Mouse (Mus musculus) left cerebral cortex, adult 9 months (tissue): ENCODE measurements around the gene Rsrc1.

Experiments
- DNase-seq, 2 experiments: peaks; one replicate each; pipeline ENCODE4 v3.0.0; 2022; ENCODE audit warnings: low spot score in 2 of 2

Rsrc1 gene

GRCm38 (mm10) chr3:66981101-66981661, at the start of gene Rsrc1:
Gene Rsrc1 (plus strand): TSS chr3:66981390.
- DNase-seq = no peak

GRCm38 (mm10) chr3:66939675-66940074, 41.5 kb upstream of the Rsrc1 start:
- DNase-seq = no peak

GRCm38 (mm10) chr3:66955126-66955525, 26.1 kb upstream of the Rsrc1 start:
- no peak for DNase-seq

GRCm38 (mm10) chr3:66959972-66960371, 21.2 kb upstream of the Rsrc1 start:
- DNase-seq = no peak

DNA sequence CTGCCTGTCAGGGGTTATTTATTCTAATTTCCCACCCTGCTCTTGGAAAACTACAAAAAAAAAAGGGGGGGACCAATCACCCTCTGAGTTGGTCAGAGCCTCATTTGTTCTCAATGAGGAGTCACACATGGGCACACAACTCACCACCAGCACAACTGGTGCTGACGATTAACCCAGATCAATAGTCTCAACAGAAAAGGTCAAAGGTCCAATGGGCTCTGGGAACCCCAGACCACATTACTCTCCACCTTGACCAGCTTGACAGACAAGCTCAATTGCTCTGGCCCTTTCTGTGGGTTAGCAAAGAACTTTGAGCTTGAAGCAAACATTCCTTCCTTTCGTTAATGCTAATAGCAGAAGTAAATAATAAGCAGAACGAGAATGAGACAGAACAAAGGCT, 16.3 kb upstream of the Rsrc1 start:
- DNase-seq = no peak

DNA sequence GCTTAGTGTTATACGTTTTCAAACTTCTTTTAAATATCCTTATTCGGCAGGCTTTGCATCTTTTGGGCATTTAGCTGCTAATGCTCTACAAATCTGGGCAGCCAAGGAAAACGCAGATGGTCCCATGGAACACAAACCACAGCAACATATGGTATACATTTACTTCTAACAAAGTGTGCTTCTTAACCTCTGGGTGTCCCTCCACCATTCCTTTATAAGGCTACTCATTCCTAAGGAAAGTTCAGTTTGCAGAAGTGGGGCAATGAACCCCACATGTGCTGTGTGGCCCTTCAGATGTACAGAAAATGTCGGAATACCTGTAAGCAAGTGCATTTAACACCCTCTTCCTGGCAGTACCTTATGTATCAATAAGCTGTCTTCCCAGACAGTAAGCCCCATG, 13.7 kb upstream of the Rsrc1 start:
- DNase-seq = no peak

GRCm38 (mm10) chr3:66970261-66970660, 10.9 kb upstream of the Rsrc1 start:
- DNase-seq = no peak

DNA sequence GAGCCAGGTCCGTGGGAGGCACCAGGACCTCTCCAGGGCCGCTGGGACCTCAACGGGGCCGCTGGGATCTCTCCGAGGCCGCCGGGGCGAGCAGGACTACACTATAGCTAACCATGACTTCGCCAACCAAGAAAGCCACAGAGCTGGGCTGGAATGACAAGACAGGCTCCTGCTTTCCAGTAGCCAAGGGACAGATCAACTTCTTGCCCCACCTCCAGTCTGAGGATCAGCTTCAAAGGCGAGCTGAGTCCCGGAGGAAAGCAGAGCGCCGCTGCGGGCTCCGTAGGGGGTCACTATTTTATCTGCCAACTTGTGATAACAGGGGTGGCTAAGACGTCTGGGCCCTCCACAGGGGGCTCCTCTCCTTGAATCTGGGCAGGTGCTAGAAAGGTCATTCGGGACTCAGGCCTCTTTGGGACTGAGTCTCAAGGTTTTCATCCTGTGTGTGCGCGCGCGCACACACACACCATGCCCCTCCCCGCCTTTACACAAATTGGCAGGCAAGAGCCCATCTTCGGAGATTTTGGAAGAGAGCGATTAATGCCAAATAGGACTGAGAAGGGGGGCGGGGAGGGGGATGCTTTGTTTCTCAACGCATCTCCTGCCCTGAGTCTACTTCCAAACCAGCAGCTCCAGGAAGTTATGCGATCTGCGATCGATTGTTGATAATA, 10.4 kb upstream of the Rsrc1 start:
- no peak for DNase-seq

DNA sequence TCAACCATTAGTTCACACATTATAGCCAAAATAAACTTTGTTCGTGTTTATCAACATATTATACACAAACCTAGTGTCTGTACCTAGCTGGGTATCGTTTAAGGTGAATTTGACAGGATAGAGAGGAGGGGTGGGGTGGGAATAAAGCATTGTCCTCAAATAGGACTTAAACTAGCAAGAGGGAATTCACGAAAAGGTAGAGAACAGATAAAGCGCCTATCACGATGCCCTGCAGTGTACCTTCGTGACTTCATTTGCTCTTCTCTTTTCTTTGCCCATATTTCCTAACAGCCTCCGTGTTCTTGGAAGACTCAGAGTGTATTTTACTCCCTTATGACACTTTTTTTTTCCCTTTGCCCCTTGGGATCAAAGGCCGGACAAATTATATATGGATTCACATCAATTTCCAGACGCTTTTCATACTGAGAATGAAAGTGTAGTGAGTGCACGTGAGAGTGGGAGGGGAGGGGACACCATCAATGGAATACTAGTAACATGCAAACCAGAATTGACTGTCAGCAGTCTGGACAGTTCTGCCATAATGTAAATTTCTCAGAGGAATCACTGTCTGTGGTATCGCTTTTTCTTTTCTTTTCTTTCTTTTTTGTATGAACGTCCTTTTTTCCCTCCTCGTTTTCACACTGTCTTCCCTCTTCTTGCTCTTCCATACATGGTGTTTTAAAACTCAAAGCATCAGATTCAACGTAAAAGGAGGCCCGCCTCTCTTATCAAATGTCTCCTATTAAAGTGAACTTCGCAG, 8.8 kb upstream of the Rsrc1 start:
- DNase-seq = no peak

DNA sequence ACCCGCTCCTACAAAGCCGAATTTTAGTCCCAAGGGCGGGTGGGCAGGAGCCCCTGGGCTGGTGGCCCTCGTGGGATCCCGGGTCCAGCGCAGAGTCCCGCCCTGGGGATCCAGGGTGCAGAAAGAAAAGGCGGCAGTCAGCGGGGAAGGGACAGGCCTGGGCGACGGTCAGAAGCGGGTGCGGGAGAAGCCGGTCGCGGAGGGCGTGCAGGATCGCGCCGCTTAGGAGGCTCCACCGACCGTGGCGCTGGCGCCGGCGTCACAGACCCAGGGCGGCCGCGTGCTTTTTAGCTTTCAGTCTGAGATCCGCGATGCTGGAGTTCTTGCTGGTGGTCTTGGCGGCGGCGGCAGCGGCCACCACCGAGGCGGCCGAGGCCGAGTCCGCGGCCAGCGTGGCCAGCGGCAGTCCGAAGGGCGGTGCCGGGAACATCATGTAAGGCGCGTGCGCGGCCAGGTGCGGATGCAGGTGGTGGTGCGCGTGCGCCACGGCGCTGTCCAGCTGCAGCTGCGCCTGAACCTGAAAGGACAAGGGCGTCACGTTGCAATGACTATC, 7.7 kb upstream of the Rsrc1 start:
- DNase-seq = no peak

- DNase-seq = no peak
These were observed 6.7 kb upstream of the Rsrc1 start for GRCm38 (mm10) chr3:66974501-66974900.

GRCm38 (mm10) chr3:66976889-66977615, 4.1 kb upstream of the Rsrc1 start:
- no peak for DNase-seq

- no peak for DNase-seq
These were observed 3.3 kb upstream of the Rsrc1 start for GRCm38 (mm10) chr3:66977811-66978456.

DNA sequence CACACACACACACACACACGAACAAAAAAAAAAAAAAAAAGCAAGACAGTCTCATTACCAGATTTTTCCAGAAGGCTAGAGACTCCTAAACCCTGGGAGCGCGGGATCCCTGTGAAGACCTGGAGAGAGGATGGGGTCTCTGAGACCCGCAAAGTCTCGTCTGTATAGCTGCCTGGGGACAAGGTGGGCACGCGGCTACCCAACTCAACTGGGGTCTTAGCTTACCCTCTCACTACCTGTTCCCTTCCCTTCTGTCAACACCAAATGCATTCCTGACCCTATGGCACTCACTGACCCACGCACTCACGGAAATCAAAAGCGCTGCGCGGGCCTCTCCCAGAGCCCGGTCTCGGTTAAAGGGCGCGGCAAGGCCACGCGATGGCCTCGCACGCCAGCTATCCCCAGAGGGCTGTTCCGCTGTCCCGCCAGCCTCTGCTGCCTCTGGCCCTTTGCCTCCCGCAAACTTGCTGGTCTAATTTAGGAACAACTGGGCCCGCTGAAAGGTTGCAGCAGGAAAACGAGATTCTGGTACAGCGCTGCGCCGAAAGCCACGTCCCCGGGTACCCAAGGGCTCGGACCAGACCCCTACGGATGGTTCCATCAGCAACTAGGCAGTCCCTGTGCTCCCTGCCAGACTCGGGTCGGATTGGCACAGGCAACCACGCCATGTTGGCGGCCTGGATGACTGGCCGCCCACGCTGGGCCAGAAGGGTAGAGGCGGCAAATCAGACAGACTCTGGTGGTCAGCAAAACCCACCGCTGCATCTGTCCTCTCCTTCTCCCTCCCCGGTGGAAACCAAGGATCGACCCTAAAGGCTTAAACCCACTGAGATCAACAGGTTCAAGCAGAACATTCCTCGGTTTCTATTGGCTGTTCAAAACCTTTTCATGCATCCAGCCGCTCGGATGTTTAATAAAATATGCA, 2.5 kb upstream of the Rsrc1 start:
- no peak for DNase-seq

DNA sequence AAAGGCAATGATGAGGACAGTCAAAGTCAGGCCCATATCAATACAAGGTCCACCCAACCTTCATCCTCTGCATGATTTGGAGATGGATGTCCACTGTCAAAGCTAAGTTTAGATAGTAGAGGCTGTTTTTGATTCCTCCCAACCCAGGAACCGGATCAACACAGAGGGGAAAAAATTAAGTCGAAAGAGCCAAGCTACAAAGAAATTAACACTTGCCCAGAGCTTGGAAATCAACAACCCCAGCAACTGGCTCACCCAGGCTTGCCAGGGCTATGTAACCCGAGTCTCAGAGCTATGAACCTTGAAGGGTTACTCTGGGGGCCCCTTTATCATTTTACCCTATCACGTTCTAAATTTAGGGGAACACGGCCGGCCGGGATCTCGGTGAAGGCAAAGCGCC, 1.7 kb upstream of the Rsrc1 start:
- DNase-seq = no peak

DNA sequence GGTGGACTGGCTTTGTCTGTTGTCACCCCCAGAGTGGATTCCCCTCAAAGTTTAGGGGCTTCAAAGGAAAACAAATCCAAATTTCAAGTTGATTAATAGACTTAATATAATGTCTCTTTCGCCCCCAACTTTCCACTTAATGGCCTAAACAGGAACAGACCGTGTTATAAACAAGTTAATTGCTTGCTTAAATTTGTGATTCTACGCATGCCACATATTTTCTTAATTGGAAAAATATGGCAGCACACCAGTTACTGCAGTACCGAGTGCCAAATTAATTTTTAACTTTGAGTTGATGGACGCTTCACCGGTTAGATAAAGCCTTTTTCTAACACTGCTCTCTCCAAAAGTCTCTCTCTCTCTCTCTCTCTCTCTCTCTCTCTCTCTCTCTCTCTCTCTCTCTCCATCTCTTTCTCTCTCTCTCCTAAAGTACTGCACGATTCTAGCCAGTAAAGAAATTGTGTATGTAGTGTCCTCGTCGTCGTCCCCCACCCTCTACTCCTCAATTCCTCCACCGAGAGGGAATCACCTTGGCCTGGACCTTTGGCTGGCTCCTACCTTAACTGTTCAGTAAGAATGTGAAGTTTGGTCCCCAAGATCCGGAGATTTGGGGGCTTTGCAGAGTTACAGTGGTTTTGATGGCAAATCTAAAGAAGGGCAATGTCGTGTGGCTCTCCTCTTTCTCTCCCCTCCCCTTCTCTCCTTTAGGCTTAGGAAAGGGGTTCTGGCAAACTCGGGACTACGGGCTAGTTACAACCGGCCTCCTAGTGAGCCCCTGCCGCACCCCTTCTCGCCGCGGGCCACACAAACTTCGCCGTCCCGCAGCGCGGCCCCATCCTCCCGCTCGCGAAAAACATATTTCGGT, 847 bp upstream of the Rsrc1 start:
- no peak for DNase-seq

DNA sequence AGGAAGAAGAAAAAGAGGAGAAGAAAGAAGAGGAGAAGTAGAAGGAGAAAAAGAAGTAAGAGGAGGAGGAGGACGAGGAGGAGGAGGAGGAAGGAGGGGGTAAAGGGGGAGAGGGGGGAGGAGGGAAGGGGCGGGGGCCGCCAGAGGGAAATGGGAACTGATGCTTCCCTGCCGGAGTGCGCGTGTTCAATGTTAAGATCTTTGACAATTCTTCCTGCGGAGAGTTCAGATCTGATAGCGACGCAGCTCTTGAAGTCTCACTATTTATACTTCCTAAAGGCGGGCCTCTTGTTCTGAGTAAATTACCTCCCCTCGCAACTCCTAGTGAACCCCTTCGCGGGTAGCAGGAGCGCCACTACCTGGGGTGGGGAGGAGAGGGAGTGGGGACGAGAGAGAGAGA, 516 bp downstream of the Rsrc1 start, which contains the start of gene Shox2:
Gene Shox2, minus strand, starts transcription at position 66 of the 400 bp plus-strand sequence.
- DNase-seq = no peak

DNA sequence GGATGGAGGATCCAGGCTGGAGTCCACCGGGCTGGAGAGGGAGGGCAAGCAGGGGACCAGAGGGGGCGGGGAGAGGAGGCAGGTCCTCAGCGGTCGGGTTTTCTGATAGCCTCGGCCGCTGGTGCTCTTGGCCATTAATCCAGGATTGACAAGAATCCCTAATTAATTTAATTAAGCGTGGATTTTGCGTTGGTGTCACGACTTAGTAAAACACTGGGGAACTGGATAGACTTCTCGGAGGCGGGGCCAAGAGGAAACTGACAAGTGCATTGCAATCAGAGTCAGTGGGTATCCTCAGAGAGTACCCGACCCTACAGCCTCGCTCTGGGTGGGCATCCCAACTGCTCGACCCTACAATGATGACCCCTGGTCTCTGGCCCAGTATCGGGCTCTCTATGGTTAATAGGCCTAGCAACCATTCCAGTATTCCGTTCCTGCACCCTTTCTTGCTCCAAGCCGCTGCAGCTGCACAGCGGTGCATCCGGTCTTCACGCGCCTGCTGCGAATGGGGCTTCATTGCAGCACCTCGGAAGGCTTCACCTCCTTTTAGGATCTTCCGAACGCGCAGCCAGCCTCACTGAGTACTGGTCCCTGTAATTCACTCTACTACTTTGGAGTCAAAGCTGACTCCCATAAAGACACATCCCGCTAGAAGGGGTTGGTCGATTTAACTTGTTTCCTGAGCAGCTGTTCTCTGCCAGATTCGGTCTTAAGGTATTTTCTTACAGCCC, 1.2 kb downstream of the Rsrc1 start:
- DNase-seq = no peak

- no peak for DNase-seq
These were observed 2.3 kb downstream of the Rsrc1 start for GRCm38 (mm10) chr3:66983481-66983880.
